Mouse (Mus musculus): ENCODE results near the gene Tet3. TPM values are rescaled to one million over a fixed set of nuclear protein-coding genes. Genes with fewer than 3 reads are reported as not detected.
A peak's percentile ranks its signal among the peaks of the same experiment; 100 is the strongest.

Tet3 gene
- polyA plus RNA-seq, 1 experiment from 2014 or later = 72.4 TPM

- Histone ChIP-seq H3K9ac (replicated peaks) (no peak overlapping the region), H3K9me3 (no peaks in the 10 kb centered on the region), H3K36me3 (peaks cover 84% of the 10 kb centered on the region), H3K4me3 (replicated peaks) (no peak overlapping the region), H3K27me3 (no peaks in the 10 kb centered on the region), H3K4me2 (replicated peaks) (no peak overlapping the region), H3K4me1 (replicated peaks) (no peaks in the 10 kb centered on the region), H3K27ac (no peak overlapping the region)
- WGBS = 88% methylated on average over 10 of the region's 10 CpGs
- ATAC-seq = no peak
These were observed 77.1 kb downstream of the Tet3 start for GRCm38 (mm10) chr6:83381510-83382491.

- H3K4me1 ChIP-seq (replicated peaks) = no peaks in the 10 kb centered on the region
- ATAC-seq = no peak
- H3K36me3 ChIP-seq = peaks cover 100% of the 10 kb centered on the region
- WGBS = 84% methylated on average over 9 of the region's 9 CpGs
- H3K27me3 ChIP-seq = no peaks in the 10 kb centered on the region
- H3K4me2 ChIP-seq (replicated peaks) = no peak overlapping the region
- no peak overlapping the region for H3K9ac ChIP-seq (replicated peaks)
- no peak overlapping the region for H3K27ac ChIP-seq
- no peak overlapping the region for H3K4me3 ChIP-seq (replicated peaks)
- H3K9me3 ChIP-seq = no peaks in the 10 kb centered on the region
These were observed 85.1 kb downstream of the Tet3 start for GRCm38 (mm10) chr6:83373704-83374300.

GRCm38 (mm10) chr6:83371350-83371749 lies 87.5 kb downstream of the Tet3 start:
- WGBS = 89% methylated on average over 3 of the region's 3 CpGs
- Histone ChIP-seq H3K4me1 (replicated peaks) (no peaks in the 10 kb centered on the region), H3K4me3 (replicated peaks) (no peak overlapping the region), H3K9me3 (no peaks in the 10 kb centered on the region), H3K27me3 (no peaks in the 10 kb centered on the region), H3K36me3 (peaks cover 98% of the 10 kb centered on the region), H3K4me2 (replicated peaks) (no peak overlapping the region), H3K9ac (replicated peaks) (no peak overlapping the region), H3K27ac (no peak overlapping the region)
- no peak for ATAC-seq

- Histone ChIP-seq H3K4me2 (replicated peaks) (no peak overlapping the region), H3K4me3 (replicated peaks) (no peak overlapping the region), H3K27me3 (no peaks in the 10 kb centered on the region), H3K4me1 (replicated peaks) (no peaks in the 10 kb centered on the region), H3K9me3 (no peaks in the 10 kb centered on the region), H3K36me3 (peaks cover 94% of the 10 kb centered on the region), H3K27ac (no peak overlapping the region), H3K9ac (replicated peaks) (no peak overlapping the region)
- no peak for ATAC-seq
- 95% methylated on average over 21 of the region's 21 CpGs for WGBS
These were observed 88.4 kb downstream of the Tet3 start for GRCm38 (mm10) chr6:83370316-83370965.

GRCm38 (mm10) chr6:83363075-83363474 lies 95.8 kb downstream of the Tet3 start:
- Histone ChIP-seq H3K9ac (replicated peaks) (no peak overlapping the region), H3K36me3 (peaks cover 76% of the 10 kb centered on the region), H3K4me1 (replicated peaks) (no peaks in the 10 kb centered on the region), H3K27ac (no peak overlapping the region), H3K27me3 (no peaks in the 10 kb centered on the region), H3K9me3 (no peaks in the 10 kb centered on the region), H3K4me3 (replicated peaks) (no peak overlapping the region), H3K4me2 (replicated peaks) (no peak overlapping the region)
- 90% methylated on average over 12 of the region's 12 CpGs for WGBS
- no peak for ATAC-seq

- H3K36me3 ChIP-seq = peaks cover 70% of the 10 kb centered on the region
- H3K27me3 ChIP-seq = no peaks in the 10 kb centered on the region
- no peak overlapping the region for H3K4me3 ChIP-seq (replicated peaks)
- 0 out of 2 replicates have a peak overlapping the region, but pooled peaks have one; percentile 36 for H3K9ac ChIP-seq (replicated peaks)
- 0 out of 2 replicates have a peak, but pooled peaks cover 2% of the 10 kb centered on the region for H3K4me1 ChIP-seq (replicated peaks)
- no peak overlapping the region for H3K4me2 ChIP-seq (replicated peaks)
- 89% methylated on average over 11 of the region's 11 CpGs for WGBS
- H3K9me3 ChIP-seq = no peaks in the 10 kb centered on the region
- H3K27ac ChIP-seq = 0 out of 2 replicates have a peak overlapping the region, but pooled peaks have one; percentile 21
- no peak for ATAC-seq
These were observed 97.2 kb downstream of the Tet3 start for GRCm38 (mm10) chr6:83361523-83362248.

GRCm38 (mm10) chr6:83357436-83357835 lies 101.4 kb downstream of the Tet3 start:
- WGBS = 93% methylated on average over 10 of the region's 10 CpGs
- Histone ChIP-seq H3K36me3 (peaks cover 67% of the 10 kb centered on the region), H3K9me3 (no peaks in the 10 kb centered on the region), H3K4me1 (replicated peaks) (0 out of 2 replicates have a peak, but pooled peaks cover 3% of the 10 kb centered on the region), H3K27me3 (no peaks in the 10 kb centered on the region), H3K4me2 (replicated peaks) (no peak overlapping the region), H3K9ac (replicated peaks) (no peak overlapping the region), H3K4me3 (replicated peaks) (no peak overlapping the region), H3K27ac (no peak overlapping the region)
- ATAC-seq = no peak

GRCm38 (mm10) chr6:83356569-83357138 lies 102.2 kb downstream of the Tet3 start:
- no peak overlapping the region for H3K27ac ChIP-seq
- WGBS = 22% methylated on average over 7 of the region's 7 CpGs
- H3K4me3 ChIP-seq (replicated peaks) = no peak overlapping the region
- ATAC-seq = peak; percentile 68
- no peaks in the 10 kb centered on the region for H3K9me3 ChIP-seq
- 0 out of 2 replicates have a peak, but pooled peaks cover 3% of the 10 kb centered on the region for H3K4me1 ChIP-seq (replicated peaks)
- no peak overlapping the region for H3K9ac ChIP-seq (replicated peaks)
- peaks cover 65% of the 10 kb centered on the region for H3K36me3 ChIP-seq
- H3K27me3 ChIP-seq = no peaks in the 10 kb centered on the region
- no peak overlapping the region for H3K4me2 ChIP-seq (replicated peaks)

- peaks cover 53% of the 10 kb centered on the region for H3K36me3 ChIP-seq
These were observed 103.8 kb downstream of the Tet3 start for GRCm38 (mm10) chr6:83354856-83355781.

GRCm38 (mm10) chr6:83352666-83353410 lies 106.0 kb downstream of the Tet3 start:
- Histone ChIP-seq H3K4me1 (replicated peaks) (peaks cover 25% of the 10 kb centered on the region), H3K36me3 (peaks cover 36% of the 10 kb centered on the region), H3K27ac (no peak overlapping the region), H3K9me3 (no peaks in the 10 kb centered on the region), H3K4me3 (replicated peaks) (no peak overlapping the region), H3K27me3 (no peaks in the 10 kb centered on the region), H3K4me2 (replicated peaks) (no peak overlapping the region), H3K9ac (replicated peaks) (no peak overlapping the region)
- WGBS = 93% methylated on average over 24 of the region's 24 CpGs
- ATAC-seq = no peak

More at GRCm38 (mm10) chr6:83354856-83355781, 103.8 kb downstream of the Tet3 start:
- ATAC-seq = no peak
- no peak overlapping the region for H3K4me2 ChIP-seq (replicated peaks)
- peaks cover 12% of the 10 kb centered on the region for H3K4me1 ChIP-seq (replicated peaks)
- WGBS = 87% methylated on average over 9 of the region's 9 CpGs
- no peak overlapping the region for H3K4me3 ChIP-seq (replicated peaks)
- no peak overlapping the region for H3K9ac ChIP-seq (replicated peaks)
- no peaks in the 10 kb centered on the region for H3K27me3 ChIP-seq
- H3K27ac ChIP-seq = no peak overlapping the region
- no peaks in the 10 kb centered on the region for H3K9me3 ChIP-seq

All from midbrain, embryonic 13.5 days (tissue).